Mouse (Mus musculus) myocyte (in vitro differentiated cells): ENCODE measurements around the gene Lif.
A peak's percentile ranks its signal among the peaks of the same experiment; 100 is the strongest.

ENCODE experiments used
- CEBPB ChIP-seq: IDR thresholded peaks from 2 replicates; pipeline ENCODE4 v1.6.1; 2011; ENCODE audit warnings: mild to moderate bottlenecking, moderate library complexity; ENCODE audit not compliant: poor library complexity, insufficient read depth, severe bottlenecking
- E2F4 ChIP-seq: IDR thresholded peaks from one replicate; pipeline ENCODE4 v1.6.1; 2011; ENCODE audit warnings: mild to moderate bottlenecking, control low read depth, moderate library complexity; ENCODE audit not compliant: insufficient read depth
- MAX ChIP-seq: IDR thresholded peaks from one replicate; pipeline ENCODE4 v1.6.1; 2011; ENCODE audit warnings: low read depth, mild to moderate bottlenecking, control low read depth
- MYOD1 ChIP-seq, 3 experiments: IDR thresholded peaks; one replicate each; pipeline ENCODE4 v1.6.1; 2011; ENCODE audit warnings: control low read depth in 2 of 3, low read depth in 2 of 3, mild to moderate bottlenecking in 2 of 3, moderate library complexity in 1 of 3; ENCODE audit not compliant: insufficient read length in 2 of 3, control insufficient read depth in 1 of 3
- POLR2A ChIP-seq: IDR thresholded peaks from one replicate; pipeline ENCODE4 v1.6.1; 2011; ENCODE audit warnings: low read depth, mild to moderate bottlenecking, control low read depth, moderate library complexity; ENCODE audit not compliant: insufficient read length
- TCF12 ChIP-seq: IDR thresholded peaks from one replicate; pipeline ENCODE4 v1.6.1; 2011; ENCODE audit warnings: mild to moderate bottlenecking, control low read depth; ENCODE audit not compliant: poor library complexity, insufficient read depth, severe bottlenecking

DNA sequence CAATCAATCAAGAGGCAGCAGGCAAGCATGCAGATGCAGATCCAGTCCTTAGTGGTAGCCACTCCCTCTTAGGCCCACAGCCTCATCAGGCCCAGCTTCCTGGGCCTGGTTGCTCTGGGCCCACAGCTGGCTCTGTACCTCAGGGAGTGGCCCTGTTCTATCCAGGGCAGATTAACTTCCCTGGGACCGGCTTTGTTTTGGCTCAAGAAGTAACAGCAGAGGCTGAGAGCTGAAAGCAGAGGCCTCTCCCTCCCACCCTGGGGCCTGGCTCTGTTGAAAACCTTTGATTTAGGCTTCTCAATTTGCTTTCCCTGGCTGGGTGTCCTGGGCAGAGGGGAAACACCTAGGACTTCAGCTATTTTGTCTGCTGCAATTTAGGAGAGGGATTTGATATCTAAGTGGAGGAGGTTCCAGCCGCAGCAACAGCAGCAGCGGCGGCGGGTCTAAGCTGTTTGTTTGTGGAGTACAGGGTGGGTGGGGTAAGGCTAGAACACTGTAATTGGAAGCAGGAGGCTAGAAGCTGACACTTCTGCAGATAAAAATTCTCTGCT is 45.1 kb downstream of the Lif start:
- no peak for TF ChIP-seq POLR2A
- no peak for TF ChIP-seq TCF12
- TF ChIP-seq MAX: no peak
- TF ChIP-seq MYOD1 (IDR thresholded peaks at IDR 0.05; ENCODE audit: control insufficient read depth in 1 of 3, insufficient read length in 2 of 3, low read depth in 2 of 3): peak in 1 of 3 experiments; percentile 54
- no peak for TF ChIP-seq E2F4
- TF ChIP-seq CEBPB: no peak
